Mouse (Mus musculus) stomach, embryonic 14.5 days (tissue): Measurements from ENCODE around the gene Akap10. TPM values are rescaled to one million over a fixed set of nuclear protein-coding genes. Genes with fewer than 3 reads are reported as not detected.
"Not testable (repeated sequence)": the region's sequence is repeated elsewhere in the genome, so short reads cannot be mapped to it uniquely, and the experiment has no call there.

ENCODE experiments used
- ATAC-seq: fragments of 200-750 bp; cut with Nextera tagmentation; 2 replicates; pipeline ENCODE4 v1.8.0; 2017; ENCODE audit warnings: low read depth, moderate TSS enrichment; ENCODE audit not compliant: insufficient number of reproducible peaks, insufficient read depth, low FRiP score
- H3K27ac ChIP-seq: fragments of 300-500 bp; sonication (generic); 2 replicates; pipeline ENCODE4 v1.5.1; 2014; ENCODE audit warnings: mild to moderate bottlenecking, low read length, moderate library complexity, mixed read lengths
- H3K27me3 ChIP-seq: fragments of 300-500 bp; sonication (generic); 2 replicates; pipeline ENCODE4 v1.6.1; 2014; ENCODE audit warnings: low read length, control low read depth, mixed read lengths; ENCODE audit not compliant: control insufficient read depth, insufficient read depth
- H3K36me3 ChIP-seq: fragments of 300-500 bp; sonication (generic); 2 replicates; pipeline ENCODE4 v1.6.1; 2014; ENCODE audit warnings: mild to moderate bottlenecking, control low read depth, low read length, moderate library complexity, mixed read lengths; ENCODE audit not compliant: control insufficient read depth, insufficient read depth
- H3K4me1 ChIP-seq: fragments of 300-500 bp; sonication (generic); 2 replicates; pipeline ENCODE4 v1.6.1; 2014; ENCODE audit warnings: low read length, control low read depth, mixed read lengths; ENCODE audit not compliant: control insufficient read depth, insufficient read depth
- H3K4me2 ChIP-seq: fragments of 300-500 bp; sonication (generic); replicated peaks from 2 replicates; pipeline ENCODE4 v1.6.1; 2014; ENCODE audit warnings: low read depth, low read length, control low read depth
- H3K4me3 ChIP-seq: fragments of 300-500 bp; sonication (generic); 2 replicates; pipeline ENCODE4 v1.5.1; 2014; ENCODE audit warnings: low read depth, low read length, control low read depth
- H3K9ac ChIP-seq: fragments of 300-500 bp; sonication (generic); replicated peaks from 2 replicates; pipeline ENCODE4 v1.6.1; 2014; ENCODE audit warnings: low read depth, mild to moderate bottlenecking, control low read depth, low read length, moderate library complexity, mixed read lengths
- H3K9me3 ChIP-seq: fragments of 300-500 bp; sonication (generic); 2 replicates; pipeline ENCODE4 v1.6.1; 2016; ENCODE audit warnings: low read depth, low read length, control low read depth; ENCODE audit not compliant: control insufficient read depth
- WGBS: fragments of 180-500 bp; shearing (Covaris S2); extraction: QIAGEN DNeasy Blood & Tissue Kit; methylation state at CpG from one replicate; pipeline ENCODE4 v1.1.7; 2014; 5-methylcytosine and 5-hydroxymethylcytosine counted together
- polyA plus RNA-seq: library from polyadenylated mRNA; unstranded; fragments of >200 nt; fragmentation: Nextera tagmentation; extraction: Ambion mirVana; gene quantifications from 2 replicates; pipeline ENCODE4 v1.2.1, GENCODE M21; 2014

Gene Akap10
- polyA plus RNA-seq, 1 experiment from 2014 or later = 22.1 TPM

DNA sequence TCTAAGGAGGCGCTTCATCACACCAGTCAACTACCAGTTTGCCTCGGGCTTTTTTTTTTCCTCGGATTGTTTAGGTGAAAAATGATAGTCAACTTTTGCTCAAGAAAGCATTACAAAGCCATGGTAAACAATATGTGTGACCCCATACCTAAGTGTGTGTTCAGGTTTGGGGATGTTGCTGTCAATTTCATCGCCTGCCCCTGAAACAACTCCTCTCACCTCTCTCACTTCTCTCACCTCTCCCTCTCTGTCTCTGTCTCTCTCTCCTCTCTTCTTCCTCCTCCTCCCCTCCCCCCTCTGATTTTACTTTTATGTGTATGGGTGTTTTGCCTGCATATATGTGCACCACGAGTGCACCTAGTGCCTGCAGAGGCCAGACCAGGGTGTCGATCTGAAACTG is 74.5 kb downstream of the Akap10 start:
- peak overlapping the region; percentile 94 for H3K4me3 ChIP-seq
- WGBS = 41% methylated on average over 6 of the region's 6 CpGs
- no peaks in the 10 kb centered on the region for H3K9me3 ChIP-seq
- no peak overlapping the region for H3K27ac ChIP-seq
- H3K36me3 ChIP-seq = no peaks in the 10 kb centered on the region
- no peaks in the 10 kb centered on the region for H3K27me3 ChIP-seq
- peak overlapping the region; percentile 94 for H3K9ac ChIP-seq
- no peak for ATAC-seq
- H3K4me2 ChIP-seq = peak overlapping the region; percentile 52
- H3K4me1 ChIP-seq = peaks cover 5% of the 10 kb centered on the region; the same call in 1 of the 2 replicates

DNA sequence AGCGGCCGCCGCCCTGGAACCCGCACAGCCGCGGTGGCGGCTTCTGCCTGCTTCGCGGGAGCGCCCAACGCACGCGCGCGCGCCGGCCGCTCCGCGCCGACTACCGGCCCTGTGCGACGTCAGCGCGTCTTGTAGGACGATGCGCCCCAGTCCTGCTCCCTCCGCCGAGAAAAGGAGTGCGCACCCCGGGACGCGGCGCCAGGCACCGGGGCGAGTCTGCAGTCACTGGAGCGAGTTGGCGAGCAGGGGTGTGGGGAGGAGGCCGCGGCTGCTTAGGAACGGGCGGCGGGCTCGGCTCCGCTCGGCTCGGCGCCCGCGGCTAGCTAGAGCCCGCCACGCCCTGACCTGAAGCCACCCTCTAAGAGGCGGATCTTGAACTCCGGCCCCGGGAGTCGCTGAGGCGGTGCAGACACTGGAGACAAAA is 75.1 kb downstream of the Akap10 start, which contains the start of gene Ulk2:
Gene Ulk2, minus strand, starts transcription at position 86 of the 424 bp plus-strand sequence.
- under 1% methylated on average over 57 of the region's 58 CpGs for WGBS
- peak; percentile 87 for ATAC-seq

DNA sequence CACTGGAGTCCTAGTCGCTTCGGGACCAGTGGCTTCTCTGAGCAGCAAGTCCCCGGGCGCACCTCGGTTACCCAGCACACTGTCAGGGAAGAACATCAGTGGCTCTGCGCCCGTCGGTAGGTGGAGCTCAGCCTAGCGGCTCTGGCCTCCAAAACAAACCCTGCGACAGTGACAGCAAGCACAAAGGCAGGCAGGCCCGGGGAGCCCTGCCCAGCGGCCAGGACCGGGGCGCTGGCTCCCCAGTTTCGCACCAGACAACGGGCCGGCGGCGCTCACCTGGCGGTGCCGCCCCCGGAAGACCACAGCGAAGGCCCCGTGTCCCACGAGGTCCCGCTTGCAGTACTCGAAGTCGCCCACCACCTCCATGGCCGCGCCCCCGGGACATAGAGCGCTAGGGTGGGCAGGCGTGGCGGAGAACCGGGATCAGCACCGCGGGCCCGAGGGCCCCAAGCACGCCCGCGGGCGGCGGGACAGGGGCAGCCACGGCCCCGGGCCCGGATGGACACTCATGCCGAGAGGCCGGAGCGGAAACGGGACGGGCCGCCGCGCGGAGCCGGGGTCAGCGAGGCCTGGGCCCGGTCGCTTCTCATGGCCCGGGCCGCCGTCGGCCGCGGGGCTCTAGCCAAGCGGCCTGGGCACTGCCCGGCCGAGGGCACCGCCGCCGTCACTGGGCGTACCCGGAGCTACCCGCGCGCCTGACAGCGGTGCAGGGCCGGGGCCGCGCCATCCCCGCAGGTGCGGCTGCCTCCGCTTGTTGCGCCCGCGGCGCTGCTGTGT is 75.7 kb downstream of the Akap10 start:
- under 1% methylated on average over 78 of the region's 87 CpGs for WGBS
- Histone ChIP-seq H3K9ac (peak overlapping the region; percentile 94), H3K4me1 (peaks cover 5% of the 10 kb centered on the region; the same call in 1 of the 2 replicates), H3K36me3 (no peaks in the 10 kb centered on the region; the same call in 1 of the 2 replicates), H3K9me3 (no peaks in the 10 kb centered on the region), H3K27ac (peak overlapping the region; percentile 80), H3K4me2 (peak overlapping the region; percentile 52), H3K27me3 (no peaks in the 10 kb centered on the region), H3K4me3 (peak overlapping the region; percentile 94)
- peak; percentile 76 for ATAC-seq

More for the DNA sequence above, 75.1 kb downstream of the Akap10 start, which contains the start of gene Ulk2:
- H3K27me3 ChIP-seq = no peaks in the 10 kb centered on the region
- H3K4me3 ChIP-seq = peak within 1 kb of the TSS; percentile 94
- H3K36me3 ChIP-seq = no peaks in the 10 kb centered on the region; the same call in 1 of the 2 replicates
- H3K9ac ChIP-seq = peak within 1 kb of the TSS; percentile 94
- peaks cover 5% of the 10 kb centered on the region; the same call in 1 of the 2 replicates for H3K4me1 ChIP-seq
- H3K27ac ChIP-seq = peak within 1 kb of the TSS; percentile 80
- peak within 1 kb of the TSS; percentile 52 for H3K4me2 ChIP-seq
- no peaks in the 10 kb centered on the region for H3K9me3 ChIP-seq

DNA sequence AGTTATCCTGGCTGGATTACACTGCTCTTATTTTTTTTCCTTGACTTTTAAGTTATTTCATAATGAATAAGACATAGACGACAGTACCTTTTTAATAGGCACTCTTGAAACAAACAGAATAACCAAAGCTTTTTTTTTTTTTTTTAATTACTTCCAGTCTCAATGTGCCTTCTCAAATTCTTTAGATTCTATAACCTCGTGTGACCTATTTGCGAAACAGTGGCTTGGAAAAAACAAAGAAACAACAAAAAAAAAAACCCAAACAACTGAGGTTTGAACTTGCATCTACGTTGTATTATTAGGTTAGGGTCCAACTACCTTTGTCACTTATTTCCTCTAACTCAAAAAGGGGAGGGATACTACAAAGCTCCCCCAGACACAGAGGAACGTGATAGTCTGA is 76.4 kb downstream of the Akap10 start:
- Histone ChIP-seq H3K9ac (peak overlapping the region; percentile 94; the same call in 1 of the 2 replicates), H3K9me3 (no peaks in the 10 kb centered on the region), H3K4me2 (peak overlapping the region; percentile 52), H3K4me1 (peaks cover 5% of the 10 kb centered on the region; the same call in 1 of the 2 replicates), H3K27me3 (no peaks in the 10 kb centered on the region), H3K4me3 (peak overlapping the region; percentile 94), H3K36me3 (no peaks in the 10 kb centered on the region; the same call in 1 of the 2 replicates), H3K27ac (no peak overlapping the region)
- ATAC-seq = no peak
- 16% methylated on average over 5 of the region's 5 CpGs for WGBS

DNA sequence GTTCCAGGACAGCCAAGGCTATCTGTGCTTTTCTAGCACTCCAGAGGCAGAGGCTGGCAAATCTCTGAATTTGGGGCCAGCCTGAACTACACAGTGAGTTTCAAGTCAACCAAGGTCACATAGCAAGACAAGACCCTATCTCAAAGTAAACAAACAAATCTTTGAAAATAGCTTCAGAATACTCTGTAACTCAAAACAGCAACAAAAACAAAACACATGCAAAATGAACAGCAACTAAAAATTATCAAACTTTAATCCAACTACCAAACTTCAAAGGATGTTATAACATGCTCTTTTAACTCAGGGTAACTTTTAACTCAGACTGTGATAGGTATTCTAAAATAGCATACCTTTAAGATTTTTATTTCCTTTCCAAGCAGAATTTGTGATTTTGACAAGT is 77.1 kb downstream of the Akap10 start:
- ATAC-seq = no peak
- Histone ChIP-seq H3K4me2 (no peak overlapping the region), H3K27me3 (no peaks in the 10 kb centered on the region), H3K9me3 (no peaks in the 10 kb centered on the region), H3K4me3 (no peak overlapping the region), H3K36me3 (no peaks in the 10 kb centered on the region; the same call in 1 of the 2 replicates), H3K9ac (no peak overlapping the region), H3K27ac (no peak overlapping the region), H3K4me1 (peaks cover 5% of the 10 kb centered on the region; the same call in 1 of the 2 replicates)

DNA sequence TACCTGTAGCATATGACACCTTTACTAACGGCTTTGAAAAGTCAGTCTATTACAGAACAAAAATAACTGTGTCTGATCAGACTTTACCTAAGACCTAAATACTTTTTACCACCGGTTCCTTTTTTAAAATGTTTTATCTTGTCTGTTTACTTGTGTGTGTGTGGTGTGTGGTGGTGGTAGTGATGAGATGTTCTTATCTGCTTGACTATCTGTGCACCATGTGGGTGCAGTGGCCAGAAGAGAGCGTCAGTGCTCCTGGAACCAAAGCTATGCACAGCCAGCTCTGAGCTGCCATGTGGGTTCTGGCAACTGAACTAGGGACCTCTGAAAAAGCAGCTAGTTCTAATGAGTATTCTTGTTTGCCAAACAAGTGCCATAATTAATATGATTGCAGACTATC is 78.9 kb downstream of the Akap10 start:
- peaks cover 5% of the 10 kb centered on the region; the same call in 1 of the 2 replicates for H3K4me1 ChIP-seq
- H3K36me3 ChIP-seq = no peaks in the 10 kb centered on the region; the same call in 1 of the 2 replicates
- ATAC-seq = no peak
- H3K9ac ChIP-seq = no peak overlapping the region
- no peak overlapping the region for H3K4me3 ChIP-seq
- WGBS = 90% methylated on average over 3 of the region's 3 CpGs
- no peaks in the 10 kb centered on the region for H3K9me3 ChIP-seq
- no peaks in the 10 kb centered on the region for H3K27me3 ChIP-seq
- no peak overlapping the region for H3K27ac ChIP-seq
- no peak overlapping the region for H3K4me2 ChIP-seq

DNA sequence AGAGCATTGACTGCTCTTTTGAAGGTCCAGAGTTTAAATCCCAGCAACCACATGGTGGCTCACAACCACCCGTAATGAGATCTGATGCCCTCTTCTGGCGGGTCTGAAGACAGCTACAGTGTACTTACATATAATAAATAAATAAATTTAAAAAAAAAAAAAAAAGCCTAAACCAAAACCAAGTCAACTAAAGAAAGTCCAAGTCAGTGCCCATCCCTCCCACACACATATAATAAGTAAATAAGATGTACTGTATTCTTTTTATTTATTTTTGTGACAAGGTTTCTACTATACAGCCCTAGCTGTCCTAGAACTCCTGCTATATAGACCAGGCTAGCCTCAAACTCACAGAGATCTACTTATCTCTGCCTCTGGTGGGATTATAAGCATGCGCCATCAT is 89.4 kb downstream of the Akap10 start:
- H3K9me3 ChIP-seq, H3K4me3 ChIP-seq, H3K27ac ChIP-seq, H3K9ac ChIP-seq, H3K4me2 ChIP-seq, ATAC-seq, H3K4me1 ChIP-seq, H3K27me3 ChIP-seq: not testable (repeated sequence)
- H3K36me3 ChIP-seq = peaks cover 14% of the 10 kb centered on the region
- 63% methylated on average over 3 of the region's 3 CpGs for WGBS

DNA sequence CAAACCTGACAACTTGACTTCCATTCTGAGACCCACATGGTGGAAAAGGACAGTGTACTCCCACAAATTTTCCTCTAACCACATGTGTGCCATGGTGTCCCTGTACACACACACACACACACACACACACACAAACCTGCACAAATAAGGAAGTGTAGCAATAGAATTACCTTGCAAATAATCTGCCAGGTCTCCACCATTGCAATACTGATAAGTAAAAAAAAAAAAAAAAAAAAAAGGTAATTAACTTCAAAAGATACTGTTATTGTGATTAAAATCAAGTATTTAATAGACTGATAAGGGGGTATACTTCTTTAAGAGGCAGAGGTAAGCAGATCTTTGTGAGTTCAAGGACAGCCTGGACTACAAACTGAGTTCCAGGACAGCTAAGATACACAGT is 90.1 kb downstream of the Akap10 start:
- no peak overlapping the region for H3K4me2 ChIP-seq
- H3K4me3 ChIP-seq = no peak overlapping the region
- peaks cover 12% of the 10 kb centered on the region for H3K36me3 ChIP-seq
- H3K9me3 ChIP-seq = no peaks in the 10 kb centered on the region
- no peak for ATAC-seq
- H3K27ac ChIP-seq = no peak overlapping the region
- H3K4me1 ChIP-seq = no peaks in the 10 kb centered on the region
- H3K9ac ChIP-seq = no peak overlapping the region
- H3K27me3 ChIP-seq = no peaks in the 10 kb centered on the region
